Mouse (Mus musculus) forebrain, embryonic 11.5 days (tissue): ENCODE measurements at regions not wholly inside any gene's neighbourhood (a gene's known extent, or its start where the extent isn't known, plus 50 kb on each side); places are given as distances from the start of the nearest gene placed in this dataset.

Source experiments
- ATAC-seq: fragments of 200-750 bp; cut with Nextera tagmentation; replicated peaks from 2 replicates; pipeline ENCODE4 v1.8.0; 2017; ENCODE audit warnings: moderate TSS enrichment; ENCODE audit not compliant: low FRiP score
- DNase-seq: peaks from one replicate; pipeline ENCODE4 v3.0.0-alpha.2; 2017; ENCODE audit warnings: low spot score
- H3K27ac ChIP-seq: fragments of 300-500 bp; sonication (generic); 2 replicates; pipeline ENCODE4 v1.5.1; 2014; ENCODE audit warnings: low read depth, low read length
- H3K27me3 ChIP-seq: fragments of 300-500 bp; sonication (generic); 2 replicates; pipeline ENCODE4 v1.6.1; 2014; ENCODE audit warnings: mild to moderate bottlenecking, low read length, mixed read lengths; ENCODE audit not compliant: control insufficient read depth, insufficient read depth
- H3K36me3 ChIP-seq: fragments of 300-500 bp; sonication (generic); 2 replicates; pipeline ENCODE4 v1.6.1; 2014; ENCODE audit warnings: mild to moderate bottlenecking, low read length, moderate library complexity, mixed read lengths; ENCODE audit not compliant: control insufficient read depth, insufficient read depth
- H3K4me1 ChIP-seq: fragments of 300-500 bp; sonication (generic); replicated peaks from 2 replicates; pipeline ENCODE4 v1.6.1; 2014; ENCODE audit warnings: low read length, mixed read lengths; ENCODE audit not compliant: control insufficient read depth, insufficient read depth
- H3K4me2 ChIP-seq: fragments of 300-500 bp; sonication (generic); 2 replicates; pipeline ENCODE4 v1.6.1; 2014; ENCODE audit warnings: low read depth, mild to moderate bottlenecking, low read length, moderate library complexity, mixed read lengths; ENCODE audit not compliant: severe bottlenecking
- H3K4me3 ChIP-seq: fragments of 300-500 bp; sonication (generic); 2 replicates; pipeline ENCODE4 v1.5.1; 2014; ENCODE audit warnings: low read depth, low read length
- H3K9ac ChIP-seq: fragments of 300-500 bp; sonication (generic); 2 replicates; pipeline ENCODE4 v1.6.1; 2014; ENCODE audit warnings: low read length
- H3K9me3 ChIP-seq: fragments of 300-500 bp; sonication (generic); 2 replicates; pipeline ENCODE4 v1.6.1; 2016; ENCODE audit warnings: low read length, mixed read lengths; ENCODE audit not compliant: control insufficient read depth
- WGBS: fragments of 180-500 bp; shearing (Covaris S2); extraction: QIAGEN DNeasy Blood & Tissue Kit; methylation state at CpG from one replicate; pipeline ENCODE4 v1.1.7; 2014; 5-methylcytosine and 5-hydroxymethylcytosine counted together

DNA sequence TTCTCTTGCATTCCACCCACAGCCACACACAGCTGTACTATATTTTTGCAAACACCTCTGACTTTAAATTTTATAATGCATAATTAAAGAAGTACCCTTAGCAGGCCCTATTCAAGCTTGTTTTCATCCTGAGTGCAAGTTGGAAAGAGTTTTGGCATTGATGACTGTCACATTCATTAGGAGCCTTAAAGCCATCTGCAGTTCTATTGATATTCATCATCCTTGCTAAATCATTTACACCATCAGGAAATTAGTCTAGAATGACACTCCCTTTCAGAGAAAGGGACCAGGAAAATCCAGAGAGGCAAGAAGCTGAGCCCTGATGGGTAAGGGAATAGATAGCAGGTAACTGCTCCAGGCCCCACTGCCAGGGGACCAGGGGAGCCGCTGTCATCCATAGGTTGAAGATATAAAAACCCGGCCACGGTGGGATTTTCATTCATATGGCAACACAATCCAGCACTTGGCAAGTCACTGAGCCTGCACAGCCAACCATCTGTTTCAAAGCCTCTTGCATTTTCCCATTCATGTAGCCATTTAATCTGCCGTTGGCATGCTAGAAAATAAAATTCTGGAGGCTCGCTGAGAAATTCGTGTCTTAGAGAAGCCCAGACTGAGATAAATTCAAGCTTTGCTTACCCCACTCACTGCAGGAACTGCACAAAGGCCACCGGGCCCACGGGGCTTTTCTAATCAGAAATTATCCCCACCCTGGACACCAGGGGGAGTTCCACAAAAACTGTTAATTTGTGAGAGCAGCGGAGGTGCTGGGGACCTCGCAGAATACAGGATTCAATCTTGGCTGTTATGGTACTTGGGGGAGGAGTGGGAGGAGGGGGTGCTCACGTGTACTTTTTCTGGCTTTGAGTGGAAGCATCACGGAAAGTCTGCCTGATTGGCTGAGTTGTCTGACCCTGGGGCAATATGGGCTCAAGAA lies 101.8 kb upstream of the Veph1 start:
- no peak overlapping the region for H3K9ac ChIP-seq
- no peak overlapping the region for H3K4me3 ChIP-seq
- no peak overlapping the region for H3K27ac ChIP-seq
- no peaks in the 10 kb centered on the region for H3K27me3 ChIP-seq
- no peak for ATAC-seq
- no peak for DNase-seq
- H3K4me2 ChIP-seq, result no peak overlapping the region
- no peaks in the 10 kb centered on the region for H3K36me3 ChIP-seq
- H3K9me3 ChIP-seq, result no peaks in the 10 kb centered on the region
- WGBS, result 68% methylated on average over 12 of the region's 12 CpGs
- H3K4me1 ChIP-seq, result no peaks in the 10 kb centered on the region

GRCm38 (mm10) chr3:66375088-66375910 lies 78.7 kb upstream of the Veph1 start:
- no peaks in the 10 kb centered on the region for H3K4me1 ChIP-seq
- no peaks in the 10 kb centered on the region for H3K36me3 ChIP-seq
- H3K9me3 ChIP-seq, result no peaks in the 10 kb centered on the region
- DNase-seq (no peak), ATAC-seq (no peak)
- no peak overlapping the region for H3K4me3 ChIP-seq
- H3K27ac ChIP-seq, result no peak overlapping the region
- H3K4me2 ChIP-seq, result no peak overlapping the region
- WGBS, result 82% methylated on average over 14 of the region's 14 CpGs
- no peaks in the 10 kb centered on the region for H3K27me3 ChIP-seq
- no peak overlapping the region for H3K9ac ChIP-seq

DNA sequence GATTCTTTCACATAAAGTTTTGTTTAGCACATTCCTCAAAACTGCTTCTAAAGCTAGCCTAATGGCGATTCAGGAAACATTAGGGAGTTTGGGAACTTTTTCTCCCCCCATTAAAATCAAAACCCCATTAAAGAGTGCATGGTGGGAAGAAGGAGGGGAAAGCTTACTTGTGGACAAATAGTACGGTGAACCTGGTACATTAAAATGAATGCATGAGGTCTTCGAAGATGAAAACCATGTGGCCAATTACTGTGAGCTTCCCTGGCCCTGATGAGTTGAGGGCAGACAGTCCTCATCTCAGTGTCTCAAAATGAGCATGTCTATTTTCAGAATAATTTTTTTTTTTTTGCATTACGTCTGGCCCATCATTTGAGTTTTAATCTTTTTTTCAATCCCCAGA lies 78.0 kb upstream of the Veph1 start:
- DNase-seq, result no peak
- no peak for ATAC-seq
- Histone ChIP-seq H3K4me2 (no peak overlapping the region), H3K36me3 (no peaks in the 10 kb centered on the region), H3K4me1 (no peaks in the 10 kb centered on the region), H3K4me3 (no peak overlapping the region), H3K9me3 (no peaks in the 10 kb centered on the region), H3K27ac (no peak overlapping the region), H3K27me3 (no peaks in the 10 kb centered on the region), H3K9ac (no peak overlapping the region)
- WGBS, result 89% methylated on average over 4 of the region's 4 CpGs

GRCm38 (mm10) chr3:66373807-66374575 lies 77.4 kb upstream of the Veph1 start:
- H3K4me1 ChIP-seq, result no peaks in the 10 kb centered on the region
- no peak overlapping the region for H3K9ac ChIP-seq
- no peak overlapping the region for H3K4me3 ChIP-seq
- DNase-seq (no peak), ATAC-seq (no peak)
- no peaks in the 10 kb centered on the region for H3K36me3 ChIP-seq
- H3K27me3 ChIP-seq, result no peaks in the 10 kb centered on the region
- H3K9me3 ChIP-seq, result no peaks in the 10 kb centered on the region
- WGBS, result 78% methylated on average over 8 of the region's 8 CpGs
- H3K27ac ChIP-seq, result no peak overlapping the region
- no peak overlapping the region for H3K4me2 ChIP-seq
